1 mouse cellular context compared by ENCODE assay signal in the genomic region with DNA sequence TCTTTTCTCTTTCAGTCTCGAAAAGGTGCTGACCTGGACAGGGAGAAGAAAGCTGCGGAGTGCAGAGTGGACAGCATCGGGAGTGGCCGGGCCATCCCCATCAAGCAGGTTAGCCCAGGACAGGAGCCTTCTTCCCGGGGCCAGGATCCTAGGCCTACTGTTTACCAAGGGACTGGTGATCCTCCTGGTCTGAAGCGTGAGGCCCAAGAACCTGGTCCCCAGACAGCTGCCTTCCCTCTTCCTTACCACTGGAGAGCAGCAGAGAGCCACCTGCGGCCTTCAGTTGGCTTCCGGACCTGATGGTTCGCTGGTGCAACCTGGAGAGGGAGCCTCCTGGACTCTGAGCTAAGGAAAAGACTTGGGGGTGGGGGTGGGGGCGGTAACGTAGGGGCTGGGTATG.
TF ChIP-seq lines count a peak whose summit lies in the region.

No protein-coding gene starts in this region.

TF ChIP-seq in MEL, 35 proteins besides CTCF, POLR2A, EP300 and RAD21 (continued from another document):
- TF ChIP-seq GABPA (IDR thresholded peaks at IDR 0.05; ENCODE audit: low read depth, low read length), result no peak
- TF ChIP-seq MYC (IDR thresholded peaks at IDR 0.05; ENCODE audit: low read depth, low read length), result no peak
- TF ChIP-seq MEF2A (IDR thresholded peaks at IDR 0.05; ENCODE audit: extremely low read depth, insufficient replicate concordance, low read depth, low read length, poor library complexity, severe bottlenecking), result no peak
- TF ChIP-seq NRF1 (IDR thresholded peaks at IDR 0.05; ENCODE audit: insufficient read depth, low read depth, low read length, poor library complexity, severe bottlenecking), result no peak
- TF ChIP-seq SMC3 (IDR thresholded peaks at IDR 0.05; ENCODE audit: low read depth, low read length), result peak; percentile 65
- TF ChIP-seq CHD1 (IDR thresholded peaks at IDR 0.05; ENCODE audit: low read depth, low read length), result no peak
- TF ChIP-seq POLR2AphosphoS2 (IDR thresholded peaks at IDR 0.05; ENCODE audit: low read length), result no peak
- no peak for TF ChIP-seq E2F4 (IDR thresholded peaks at IDR 0.05; ENCODE audit: borderline replicate concordance, low read depth, low read length)
- TF ChIP-seq MYB (IDR thresholded peaks at IDR 0.05; ENCODE audit: low read depth, low read length), result no peak
